Mouse (Mus musculus) WW6 (cell line): ENCODE measurements around the gene Klhl8.

Experiments
- DNase-seq: peaks from one replicate; pipeline ENCODE4 v3.0.0-alpha.2; 2013; ENCODE audit warnings: low read depth, low spot score

Klhl8 gene

GRCm38 (mm10) chr5:103813997-103814542 lies 97.0 kb downstream of the Klhl8 start:
- DNase-seq: no peak

GRCm38 (mm10) chr5:103813291-103813690 lies 97.8 kb downstream of the Klhl8 start:
- peak; percentile 70 for DNase-seq
